Mouse (Mus musculus): ENCODE measurements around the gene Lrrc74a. TPM values are rescaled to one million over a fixed set of nuclear protein-coding genes. Genes with fewer than 3 reads are reported as not detected.

The Lrrc74a gene
- polyA plus RNA-seq, 1 experiment from 2014 or later: not detected

- Histone ChIP-seq H3K9ac (no peak overlapping the region), H3K9me3 (replicated peaks) (no peaks in the 10 kb centered on the region), H3K4me1 (replicated peaks) (no peaks in the 10 kb centered on the region), H3K4me2 (no peak overlapping the region), H3K4me3 (replicated peaks) (no peak overlapping the region), H3K27ac (replicated peaks) (no peak overlapping the region), H3K36me3 (replicated peaks) (no peaks in the 10 kb centered on the region), H3K27me3 (no peaks in the 10 kb centered on the region)
- no peak for ATAC-seq (ENCODE audit: insufficient read depth)
- 56% methylated on average over 2 of the region's 2 CpGs for WGBS (ENCODE audit: insufficient replicate concordance)
These were observed 36.2 kb upstream of the Lrrc74a start for GRCm38 (mm10) chr12:86697996-86698395.

DNA sequence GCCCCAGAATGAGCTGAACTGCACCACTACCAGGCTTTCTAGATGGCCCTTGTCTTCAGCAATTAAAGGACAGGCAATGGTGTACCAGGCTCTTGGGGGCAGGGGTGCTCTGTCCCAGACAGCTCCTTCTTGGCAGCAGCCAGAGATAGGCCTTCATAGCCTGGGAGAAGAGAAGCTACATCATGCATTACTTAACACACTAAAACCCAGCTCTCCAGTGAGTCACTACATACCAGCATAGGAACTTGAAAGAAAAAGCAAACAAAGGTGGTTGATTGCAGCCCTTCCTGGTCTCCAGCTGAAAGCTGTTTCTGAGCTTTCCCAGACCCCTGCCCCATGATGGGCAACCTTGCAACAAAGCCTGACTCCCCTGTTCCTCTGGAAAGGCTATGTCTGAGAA, 35.6 kb upstream of the Lrrc74a start:
- H3K36me3 ChIP-seq (replicated peaks): no peaks in the 10 kb centered on the region
- no peak overlapping the region for H3K27ac ChIP-seq (replicated peaks)
- no peak for ATAC-seq (ENCODE audit: insufficient read depth)
- no peaks in the 10 kb centered on the region for H3K27me3 ChIP-seq
- no peak overlapping the region for H3K4me3 ChIP-seq (replicated peaks)
- H3K4me2 ChIP-seq: no peak overlapping the region
- H3K9me3 ChIP-seq (replicated peaks): no peaks in the 10 kb centered on the region
- no peak overlapping the region for H3K9ac ChIP-seq
- H3K4me1 ChIP-seq (replicated peaks): no peaks in the 10 kb centered on the region

DNA sequence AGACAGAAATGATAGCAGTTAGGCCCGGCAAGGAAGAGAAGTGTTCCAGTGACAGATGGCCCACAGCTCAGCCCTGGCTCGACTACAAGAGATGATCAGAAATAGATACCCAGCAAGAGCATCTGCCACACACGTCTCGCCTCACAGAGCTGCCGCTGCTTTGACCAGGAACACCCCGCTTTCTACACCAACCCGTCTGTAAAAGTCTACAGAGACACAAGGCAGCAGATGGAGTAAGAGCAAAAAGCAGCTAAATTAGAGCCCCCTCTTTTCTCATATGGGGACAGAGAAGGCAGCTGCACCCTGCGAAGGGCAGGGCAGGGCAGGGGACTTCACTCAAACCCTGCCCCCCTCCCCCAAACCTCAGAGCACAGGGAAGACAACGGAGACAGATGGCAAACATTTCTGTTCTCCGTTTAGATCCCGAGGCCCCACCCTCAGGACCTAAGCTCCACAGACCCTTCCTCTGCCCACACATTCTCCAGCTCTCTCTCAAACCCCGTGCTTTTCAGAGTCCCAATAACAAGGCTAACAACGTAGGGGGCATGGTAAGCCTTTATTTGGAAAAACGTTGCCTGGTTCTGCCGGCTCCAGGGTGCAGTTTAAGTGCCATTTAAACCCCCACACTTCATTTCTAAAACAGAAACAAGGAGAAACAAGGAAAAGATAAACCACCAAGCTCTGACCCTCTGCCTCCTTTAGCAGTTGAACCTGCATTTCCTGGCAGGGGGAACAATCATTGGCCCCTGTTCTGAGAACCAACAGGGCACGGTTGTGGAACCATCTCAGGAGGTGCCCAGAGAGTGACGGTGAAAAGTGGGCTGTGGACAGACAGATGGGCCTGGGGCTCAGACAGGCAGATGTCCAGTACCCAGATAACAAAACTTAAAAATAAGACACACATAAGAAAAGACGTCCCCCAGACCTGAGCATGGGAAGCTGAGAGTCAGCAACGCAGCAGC, 33.9 kb upstream of the Lrrc74a start:
- Histone ChIP-seq H3K36me3 (replicated peaks) (no peaks in the 10 kb centered on the region), H3K4me1 (replicated peaks) (no peaks in the 10 kb centered on the region), H3K27ac (replicated peaks) (no peak overlapping the region), H3K4me2 (no peak overlapping the region), H3K9me3 (replicated peaks) (no peaks in the 10 kb centered on the region), H3K27me3 (no peaks in the 10 kb centered on the region), H3K9ac (no peak overlapping the region), H3K4me3 (replicated peaks) (no peak overlapping the region)
- ATAC-seq (ENCODE audit: insufficient read depth): no peak
- WGBS (ENCODE audit: insufficient replicate concordance): 40% methylated on average over 19 of the region's 19 CpGs

DNA sequence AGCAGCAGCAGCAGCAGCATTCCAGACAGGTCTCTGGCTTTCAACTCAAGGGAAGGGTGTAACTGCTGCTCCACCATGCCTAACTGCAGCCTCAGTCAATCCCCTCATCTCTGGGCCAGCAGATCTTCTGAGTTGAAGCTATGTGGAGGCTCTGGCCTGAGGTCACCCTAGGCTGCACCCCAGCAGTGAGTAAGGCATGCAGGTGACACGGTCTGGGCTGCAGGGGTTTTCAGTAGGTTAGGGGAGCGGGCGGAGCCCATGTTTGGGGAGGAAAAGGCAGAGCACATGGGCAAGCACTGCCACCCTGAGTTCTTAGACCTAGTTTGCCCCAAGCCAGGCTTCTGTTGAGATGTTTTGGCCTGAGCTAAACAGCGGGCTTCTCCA, 33.2 kb upstream of the Lrrc74a start:
- Histone ChIP-seq H3K4me2 (no peak overlapping the region), H3K4me1 (replicated peaks) (no peaks in the 10 kb centered on the region), H3K4me3 (replicated peaks) (no peak overlapping the region), H3K27me3 (no peaks in the 10 kb centered on the region), H3K36me3 (replicated peaks) (no peaks in the 10 kb centered on the region), H3K9ac (no peak overlapping the region), H3K27ac (replicated peaks) (no peak overlapping the region), H3K9me3 (replicated peaks) (no peaks in the 10 kb centered on the region)
- 67% methylated on average over 4 of the region's 4 CpGs for WGBS (ENCODE audit: insufficient replicate concordance)
- ATAC-seq (ENCODE audit: insufficient read depth): no peak

DNA sequence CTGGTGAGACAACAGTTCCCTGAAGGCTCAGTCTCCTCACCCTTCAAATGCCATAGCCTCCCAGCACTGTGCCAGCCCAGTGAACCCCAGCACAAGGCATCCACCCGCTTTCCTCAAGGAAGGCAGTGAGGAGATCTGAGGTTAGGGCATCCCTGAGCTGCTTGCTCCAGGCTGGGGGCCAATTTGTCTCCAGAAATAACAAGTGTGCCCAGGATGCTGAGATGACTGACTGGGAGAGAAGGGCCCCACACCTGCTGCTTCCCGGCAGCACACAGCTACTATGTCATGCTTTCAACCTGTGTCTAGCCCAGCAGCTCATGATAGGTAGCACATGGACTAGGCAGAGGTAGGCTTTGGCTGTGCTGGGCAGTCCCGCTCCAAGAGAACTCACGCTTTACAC, 32.7 kb upstream of the Lrrc74a start:
- Histone ChIP-seq H3K4me2 (no peak overlapping the region), H3K27ac (replicated peaks) (no peak overlapping the region), H3K27me3 (no peaks in the 10 kb centered on the region), H3K4me3 (replicated peaks) (no peak overlapping the region), H3K9ac (no peak overlapping the region), H3K4me1 (replicated peaks) (no peaks in the 10 kb centered on the region), H3K36me3 (replicated peaks) (no peaks in the 10 kb centered on the region), H3K9me3 (replicated peaks) (no peaks in the 10 kb centered on the region)
- 70% methylated on average over 4 of the region's 4 CpGs for WGBS (ENCODE audit: insufficient replicate concordance)
- no peak for ATAC-seq (ENCODE audit: insufficient read depth)

GRCm38 (mm10) chr12:86702690-86703089, 31.5 kb upstream of the Lrrc74a start:
- H3K4me1 ChIP-seq (replicated peaks): no peaks in the 10 kb centered on the region
- H3K27ac ChIP-seq (replicated peaks): no peak overlapping the region
- no peaks in the 10 kb centered on the region for H3K27me3 ChIP-seq
- ATAC-seq (ENCODE audit: insufficient read depth): no peak
- H3K9ac ChIP-seq: no peak overlapping the region
- no peak overlapping the region for H3K4me2 ChIP-seq
- H3K36me3 ChIP-seq (replicated peaks): no peaks in the 10 kb centered on the region
- 84% methylated on average over 3 of the region's 3 CpGs for WGBS (ENCODE audit: insufficient replicate concordance)
- no peak overlapping the region for H3K4me3 ChIP-seq (replicated peaks)
- H3K9me3 ChIP-seq (replicated peaks): no peaks in the 10 kb centered on the region

- Histone ChIP-seq H3K36me3 (replicated peaks) (no peaks in the 10 kb centered on the region), H3K4me1 (replicated peaks) (no peaks in the 10 kb centered on the region), H3K9ac (no peak overlapping the region), H3K4me2 (no peak overlapping the region), H3K9me3 (replicated peaks) (no peaks in the 10 kb centered on the region), H3K27me3 (no peaks in the 10 kb centered on the region), H3K4me3 (replicated peaks) (no peak overlapping the region), H3K27ac (replicated peaks) (no peak overlapping the region)
- 66% methylated on average over 5 of the region's 5 CpGs for WGBS (ENCODE audit: insufficient replicate concordance)
- ATAC-seq (ENCODE audit: insufficient read depth): no peak
These were observed 28.3 kb upstream of the Lrrc74a start for GRCm38 (mm10) chr12:86705843-86706242.

GRCm38 (mm10) chr12:86714026-86714425, 20.1 kb upstream of the Lrrc74a start:
- 23% methylated on average over 5 of the region's 5 CpGs for WGBS (ENCODE audit: insufficient replicate concordance)
- Histone ChIP-seq H3K4me2 (no peak overlapping the region), H3K27me3 (no peaks in the 10 kb centered on the region), H3K4me1 (replicated peaks) (no peaks in the 10 kb centered on the region), H3K36me3 (replicated peaks) (no peaks in the 10 kb centered on the region), H3K9ac (no peak overlapping the region), H3K27ac (replicated peaks) (no peak overlapping the region), H3K4me3 (replicated peaks) (no peak overlapping the region), H3K9me3 (replicated peaks) (no peaks in the 10 kb centered on the region)
- ATAC-seq (ENCODE audit: insufficient read depth): no peak

DNA sequence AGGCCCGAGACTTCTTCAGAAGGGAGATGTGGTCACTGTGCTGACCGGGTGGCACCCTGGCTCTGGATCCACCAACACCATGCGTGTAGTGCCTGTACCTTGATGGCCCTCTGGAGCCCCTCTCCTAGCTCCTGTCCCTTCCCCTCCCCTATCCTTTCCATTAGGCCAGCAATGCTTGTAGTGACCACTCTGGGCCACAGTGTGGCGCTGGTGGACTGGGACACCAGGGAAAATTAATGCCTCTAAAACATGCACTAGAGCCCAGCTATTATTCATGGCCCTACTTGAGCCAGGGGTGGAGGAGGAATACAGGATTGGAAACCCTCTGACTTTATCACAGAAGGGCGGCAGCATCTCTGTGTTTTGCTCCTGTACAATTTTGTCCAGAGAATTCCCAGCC, 18.8 kb upstream of the Lrrc74a start:
- ATAC-seq (ENCODE audit: insufficient read depth): no peak
- H3K27ac ChIP-seq (replicated peaks): no peak overlapping the region
- WGBS (ENCODE audit: insufficient replicate concordance): 46% methylated on average over 5 of the region's 5 CpGs
- no peak overlapping the region for H3K4me3 ChIP-seq (replicated peaks)
- H3K27me3 ChIP-seq: no peaks in the 10 kb centered on the region
- H3K4me2 ChIP-seq: no peak overlapping the region
- H3K9me3 ChIP-seq (replicated peaks): no peaks in the 10 kb centered on the region
- H3K9ac ChIP-seq: no peak overlapping the region
- H3K36me3 ChIP-seq (replicated peaks): no peaks in the 10 kb centered on the region
- H3K4me1 ChIP-seq (replicated peaks): no peaks in the 10 kb centered on the region

DNA sequence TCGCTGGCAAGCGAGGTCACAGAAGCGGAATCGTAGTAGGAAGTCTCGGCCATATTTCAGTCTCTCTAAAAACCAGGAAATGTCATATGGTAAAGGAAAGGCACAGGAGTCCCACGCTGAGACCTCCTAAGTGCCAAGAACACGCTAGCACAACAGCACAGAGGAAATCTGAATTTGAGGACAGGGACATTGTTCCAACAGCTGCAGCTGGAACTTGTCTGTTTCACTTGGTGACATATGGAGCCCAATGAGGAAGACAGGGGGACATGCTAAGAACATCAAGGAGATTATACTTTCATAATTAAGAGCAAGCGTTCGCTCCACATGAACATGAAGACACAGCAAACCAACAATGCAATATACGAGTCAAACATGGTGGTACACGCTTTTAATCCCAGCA, 17.2 kb upstream of the Lrrc74a start:
- Histone ChIP-seq H3K4me3 (replicated peaks) (no peak overlapping the region), H3K27ac (replicated peaks) (no peak overlapping the region), H3K9ac (no peak overlapping the region), H3K36me3 (replicated peaks) (no peaks in the 10 kb centered on the region), H3K27me3 (no peaks in the 10 kb centered on the region), H3K9me3 (replicated peaks) (no peaks in the 10 kb centered on the region), H3K4me2 (no peak overlapping the region), H3K4me1 (replicated peaks) (no peaks in the 10 kb centered on the region)
- 68% methylated on average over 11 of the region's 11 CpGs for WGBS (ENCODE audit: insufficient replicate concordance)
- ATAC-seq (ENCODE audit: insufficient read depth): no peak

DNA sequence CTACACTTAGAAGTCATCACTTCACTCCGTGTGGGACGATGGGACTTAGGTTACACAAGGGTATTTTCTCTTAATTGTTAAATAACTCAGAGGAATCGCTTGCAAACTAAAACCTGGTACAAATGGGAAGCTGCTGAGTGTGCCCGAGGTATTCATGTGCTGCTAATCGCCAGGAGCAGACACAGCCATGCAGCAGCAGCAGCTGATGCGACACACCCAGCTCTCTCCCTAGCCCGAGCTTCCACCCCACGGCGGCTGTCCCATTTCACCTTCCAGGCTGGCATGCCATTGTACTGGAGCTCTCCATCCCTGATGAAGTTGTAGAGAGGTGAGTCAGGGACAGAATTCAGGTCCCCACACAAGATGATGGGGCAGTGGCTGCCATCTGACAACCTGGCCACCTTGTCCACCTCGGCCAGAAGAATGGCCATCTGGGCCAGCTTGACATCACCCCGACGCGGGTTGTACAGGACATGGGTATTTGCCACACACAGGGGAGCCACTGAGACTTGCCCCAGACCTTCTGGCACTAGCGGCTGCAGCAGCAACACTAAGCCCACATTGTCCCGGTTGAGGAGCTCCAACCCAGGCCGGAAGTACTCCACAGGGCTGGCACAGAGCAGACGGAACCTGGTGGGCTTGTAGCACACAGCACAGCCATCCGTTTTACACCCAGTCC, 14.1 kb upstream of the Lrrc74a start:
- ATAC-seq (ENCODE audit: insufficient read depth): no peak
- Histone ChIP-seq H3K4me3 (replicated peaks) (no peak overlapping the region), H3K9ac (no peak overlapping the region), H3K27me3 (0 out of 2 replicates have a peak, but pooled peaks cover 3% of the 10 kb centered on the region), H3K4me1 (replicated peaks) (no peaks in the 10 kb centered on the region), H3K27ac (replicated peaks) (no peak overlapping the region), H3K4me2 (no peak overlapping the region), H3K9me3 (replicated peaks) (no peaks in the 10 kb centered on the region), H3K36me3 (replicated peaks) (no peaks in the 10 kb centered on the region)
- 68% methylated on average over 18 of the region's 18 CpGs for WGBS (ENCODE audit: insufficient replicate concordance)

Measured in liver, embryonic 15.5 days (tissue).